Mouse (Mus musculus): Measurements from ENCODE around the gene Rnf121. TPM values are rescaled to one million over a fixed set of nuclear protein-coding genes. Genes with fewer than 3 reads are reported as not detected.

Gene Rnf121
- polyA plus RNA-seq, 1 experiment from 2014 or later, result 29.8 TPM

DNA sequence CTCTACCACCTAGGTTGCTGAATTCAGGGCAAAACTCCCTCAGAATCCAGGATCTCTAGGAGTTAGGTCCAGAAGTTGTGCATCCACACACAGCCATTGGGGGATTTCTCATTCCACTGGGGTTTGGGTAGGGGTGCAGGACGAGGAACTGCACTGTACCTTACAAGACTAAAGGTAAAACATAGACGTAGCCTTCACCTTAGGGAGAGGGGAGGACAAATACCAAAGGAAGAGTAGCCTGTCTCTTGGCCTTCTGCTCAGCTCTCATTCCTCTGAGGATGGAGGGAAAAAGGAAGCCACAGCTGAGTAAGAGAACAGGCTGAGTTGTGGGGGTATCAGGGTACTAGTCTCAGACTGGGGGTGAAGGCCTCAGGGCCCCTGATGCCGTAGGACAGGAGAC lies 46.7 kb downstream of the Rnf121 start, which contains the start of gene Il18bp:
Gene Il18bp (minus strand): TSS at position 101 of the 400 bp plus-strand sequence.
- Histone ChIP-seq H3K9ac (ENCODE audit: low read depth, low read length) (no peak within 1 kb of the TSS), H3K9me3 (ENCODE audit: control insufficient read depth, low read length) (no peaks in the 10 kb centered on the region), H3K27me3 (ENCODE audit: control insufficient read depth, insufficient read depth, low read length) (no peaks in the 10 kb centered on the region), H3K4me2 (replicated peaks; ENCODE audit: low read depth, low read length) (no peak within 1 kb of the TSS), H3K4me3 (ENCODE audit: low read depth, low read length) (no peak within 1 kb of the TSS), H3K27ac (ENCODE audit: low read depth, low read length) (no peak within 1 kb of the TSS), H3K36me3 (ENCODE audit: control insufficient read depth, insufficient read depth, low read length) (peaks cover 10% of the 10 kb centered on the region), H3K4me1 (replicated peaks; ENCODE audit: control insufficient read depth, insufficient read depth, low read length) (no peaks in the 10 kb centered on the region)
- no peak for DNase-seq (ENCODE audit: low spot score)
- no peak for ATAC-seq (ENCODE audit: low FRiP score)
- WGBS, result 92% methylated on average over 3 of the region's 3 CpGs

DNA sequence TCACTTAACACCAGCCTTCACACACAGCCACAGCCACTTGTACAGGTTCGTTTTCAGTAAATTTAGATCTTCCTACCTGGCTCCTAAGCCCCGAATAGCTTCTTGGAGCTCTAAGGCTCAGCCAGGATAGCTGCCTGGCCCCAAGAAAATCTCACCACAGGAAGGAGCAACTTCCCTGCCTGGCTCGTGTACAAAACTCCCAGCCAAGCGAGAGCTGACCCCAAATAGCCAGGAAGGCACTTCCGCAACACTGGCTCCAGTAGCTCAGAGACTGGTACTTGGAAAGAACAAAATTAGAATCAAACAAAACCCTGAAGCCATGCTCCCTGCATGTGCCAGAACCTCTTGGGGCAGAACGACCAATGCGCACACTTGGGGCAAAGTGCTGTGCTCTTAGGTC lies 47.2 kb downstream of the Rnf121 start:
- H3K27ac ChIP-seq (ENCODE audit: low read depth, low read length), result no peak overlapping the region
- H3K4me1 ChIP-seq (replicated peaks; ENCODE audit: control insufficient read depth, insufficient read depth, low read length), result no peaks in the 10 kb centered on the region
- H3K9ac ChIP-seq (ENCODE audit: low read depth, low read length), result no peak overlapping the region
- DNase-seq (ENCODE audit: low spot score) (no peak), ATAC-seq (ENCODE audit: low FRiP score) (no peak)
- H3K27me3 ChIP-seq (ENCODE audit: control insufficient read depth, insufficient read depth, low read length), result no peaks in the 10 kb centered on the region
- no peak overlapping the region for H3K4me3 ChIP-seq (ENCODE audit: low read depth, low read length)
- no peaks in the 10 kb centered on the region for H3K9me3 ChIP-seq (ENCODE audit: control insufficient read depth, low read length)
- 90% methylated on average over 7 of the region's 7 CpGs for WGBS
- no peak overlapping the region for H3K4me2 ChIP-seq (replicated peaks; ENCODE audit: low read depth, low read length)
- peaks cover 14% of the 10 kb centered on the region for H3K36me3 ChIP-seq (ENCODE audit: control insufficient read depth, insufficient read depth, low read length)

DNA sequence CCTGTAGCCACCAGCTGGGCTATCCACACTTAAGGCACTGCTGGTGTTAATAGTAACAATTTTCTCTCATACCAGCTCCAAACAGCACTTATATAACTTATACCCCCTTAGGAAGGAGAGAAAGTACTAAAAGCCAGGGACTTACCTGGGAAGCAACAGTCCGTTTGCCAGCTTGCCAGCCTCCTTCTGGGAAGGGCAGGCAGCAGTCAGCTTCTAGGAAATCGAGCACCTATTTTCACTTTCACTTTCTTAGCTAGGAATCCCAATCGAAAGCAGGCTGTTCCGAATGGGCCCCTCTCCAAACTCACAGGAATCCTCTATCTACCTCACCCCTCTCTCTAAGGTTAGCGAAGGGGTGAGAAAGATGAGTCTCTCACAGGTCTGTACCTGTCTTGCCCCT lies 47.8 kb downstream of the Rnf121 start:
- no peak for ATAC-seq (ENCODE audit: low FRiP score)
- Histone ChIP-seq H3K36me3 (ENCODE audit: control insufficient read depth, insufficient read depth, low read length) (peaks cover 17% of the 10 kb centered on the region), H3K9ac (ENCODE audit: low read depth, low read length) (no peak overlapping the region), H3K4me1 (replicated peaks; ENCODE audit: control insufficient read depth, insufficient read depth, low read length) (no peaks in the 10 kb centered on the region), H3K27me3 (ENCODE audit: control insufficient read depth, insufficient read depth, low read length) (no peaks in the 10 kb centered on the region), H3K4me3 (ENCODE audit: low read depth, low read length) (no peak overlapping the region), H3K9me3 (ENCODE audit: control insufficient read depth, low read length) (no peaks in the 10 kb centered on the region), H3K27ac (ENCODE audit: low read depth, low read length) (no peak overlapping the region), H3K4me2 (replicated peaks; ENCODE audit: low read depth, low read length) (no peak overlapping the region)
- 82% methylated on average over 5 of the region's 5 CpGs for WGBS
- no peak for DNase-seq (ENCODE audit: low spot score)

DNA sequence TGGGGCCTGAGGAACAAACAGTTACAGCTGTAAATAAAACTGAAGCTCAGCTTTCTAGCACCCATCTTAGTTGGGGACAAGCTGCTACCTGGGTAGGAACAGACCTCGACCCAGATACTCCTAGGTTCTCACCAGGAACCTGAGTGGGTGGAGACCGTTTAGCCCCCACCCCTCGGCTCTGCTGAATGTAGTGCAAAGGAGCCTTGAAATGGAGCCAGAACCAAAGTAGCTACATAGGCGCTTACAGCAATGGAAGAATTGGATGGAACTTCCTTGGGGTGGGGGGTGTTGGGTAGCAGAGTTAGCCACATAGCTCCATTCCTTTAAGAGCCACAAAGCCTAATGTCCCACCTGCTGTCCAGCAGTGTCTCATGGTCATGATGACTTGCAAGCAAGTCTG lies 48.3 kb downstream of the Rnf121 start:
- H3K27me3 ChIP-seq (ENCODE audit: control insufficient read depth, insufficient read depth, low read length), result no peaks in the 10 kb centered on the region
- H3K4me3 ChIP-seq (ENCODE audit: low read depth, low read length), result no peak overlapping the region
- ATAC-seq (ENCODE audit: low FRiP score) (no peak), DNase-seq (ENCODE audit: low spot score) (no peak)
- no peak overlapping the region for H3K9ac ChIP-seq (ENCODE audit: low read depth, low read length)
- H3K4me2 ChIP-seq (replicated peaks; ENCODE audit: low read depth, low read length), result no peak overlapping the region
- H3K4me1 ChIP-seq (replicated peaks; ENCODE audit: control insufficient read depth, insufficient read depth, low read length), result no peaks in the 10 kb centered on the region
- H3K27ac ChIP-seq (ENCODE audit: low read depth, low read length), result no peak overlapping the region
- H3K36me3 ChIP-seq (ENCODE audit: control insufficient read depth, insufficient read depth, low read length), result peaks cover 22% of the 10 kb centered on the region
- no peaks in the 10 kb centered on the region for H3K9me3 ChIP-seq (ENCODE audit: control insufficient read depth, low read length)
- 86% methylated on average over 4 of the region's 4 CpGs for WGBS

DNA sequence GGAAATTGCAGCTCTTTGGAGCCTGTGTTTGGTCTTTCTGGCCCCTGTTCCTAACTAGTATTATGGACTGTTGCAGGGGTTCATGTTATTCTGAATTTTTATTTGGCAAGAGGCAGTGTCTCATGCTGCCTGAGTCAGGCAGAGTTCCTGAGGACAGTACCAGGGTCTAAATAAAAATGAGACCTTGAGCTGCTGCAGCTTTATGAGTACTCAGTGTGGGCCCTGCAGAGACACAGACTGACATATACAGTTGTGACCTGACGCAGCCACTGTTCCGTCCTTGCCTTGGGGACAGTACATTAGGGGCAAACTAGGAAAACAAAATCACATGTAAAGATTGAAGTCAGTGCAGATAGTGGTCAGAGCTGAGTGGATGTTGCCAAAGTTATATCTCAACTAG lies 50.3 kb downstream of the Rnf121 start:
- Histone ChIP-seq H3K27ac (ENCODE audit: low read depth, low read length) (no peak overlapping the region), H3K36me3 (ENCODE audit: control insufficient read depth, insufficient read depth, low read length) (peaks cover 25% of the 10 kb centered on the region)
- 95% methylated on average over 2 of the region's 2 CpGs for WGBS

DNA sequence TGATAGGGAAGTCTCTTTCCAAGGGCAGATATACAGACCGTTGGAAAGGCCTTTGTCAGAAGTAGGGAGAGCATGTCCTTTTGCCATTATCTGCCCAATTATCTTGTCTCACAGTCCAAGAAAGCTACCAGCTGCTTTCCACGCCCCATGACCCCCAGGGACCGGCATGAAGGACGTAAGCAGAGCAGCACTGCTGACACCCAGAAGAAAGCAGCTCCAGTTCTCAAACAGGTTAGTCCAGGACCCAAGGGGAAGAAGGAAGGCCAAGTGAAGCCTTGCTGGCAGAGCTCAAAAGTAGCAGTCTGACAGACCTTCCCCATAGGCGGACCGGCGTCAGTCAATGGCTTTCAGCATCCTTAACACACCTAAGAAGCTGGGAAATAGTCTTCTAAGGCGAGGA lies 51.9 kb downstream of the Rnf121 start:
- WGBS, result 91% methylated on average over 8 of the region's 8 CpGs
- H3K4me3 ChIP-seq (ENCODE audit: low read depth, low read length), result no peak overlapping the region
- ATAC-seq (ENCODE audit: low FRiP score) (no peak), DNase-seq (ENCODE audit: low spot score) (no peak)
- H3K9me3 ChIP-seq (ENCODE audit: control insufficient read depth, low read length), result no peaks in the 10 kb centered on the region
- no peaks in the 10 kb centered on the region for H3K27me3 ChIP-seq (ENCODE audit: control insufficient read depth, insufficient read depth, low read length)
- H3K9ac ChIP-seq (ENCODE audit: low read depth, low read length), result no peak overlapping the region
- no peak overlapping the region for H3K27ac ChIP-seq (ENCODE audit: low read depth, low read length)
- H3K4me1 ChIP-seq (replicated peaks; ENCODE audit: control insufficient read depth, insufficient read depth, low read length), result no peaks in the 10 kb centered on the region
- no peak overlapping the region for H3K4me2 ChIP-seq (replicated peaks; ENCODE audit: low read depth, low read length)
- H3K36me3 ChIP-seq (ENCODE audit: control insufficient read depth, insufficient read depth, low read length), result peaks cover 32% of the 10 kb centered on the region

More for the DNA sequence above, 50.3 kb downstream of the Rnf121 start:
- no peak for ATAC-seq (ENCODE audit: low FRiP score)
- Histone ChIP-seq H3K9ac (ENCODE audit: low read depth, low read length) (no peak overlapping the region), H3K4me3 (ENCODE audit: low read depth, low read length) (no peak overlapping the region), H3K9me3 (ENCODE audit: control insufficient read depth, low read length) (no peaks in the 10 kb centered on the region), H3K27me3 (ENCODE audit: control insufficient read depth, insufficient read depth, low read length) (no peaks in the 10 kb centered on the region), H3K4me1 (replicated peaks; ENCODE audit: control insufficient read depth, insufficient read depth, low read length) (no peaks in the 10 kb centered on the region), H3K4me2 (replicated peaks; ENCODE audit: low read depth, low read length) (no peak overlapping the region)
- DNase-seq (ENCODE audit: low spot score), result no peak

DNA sequence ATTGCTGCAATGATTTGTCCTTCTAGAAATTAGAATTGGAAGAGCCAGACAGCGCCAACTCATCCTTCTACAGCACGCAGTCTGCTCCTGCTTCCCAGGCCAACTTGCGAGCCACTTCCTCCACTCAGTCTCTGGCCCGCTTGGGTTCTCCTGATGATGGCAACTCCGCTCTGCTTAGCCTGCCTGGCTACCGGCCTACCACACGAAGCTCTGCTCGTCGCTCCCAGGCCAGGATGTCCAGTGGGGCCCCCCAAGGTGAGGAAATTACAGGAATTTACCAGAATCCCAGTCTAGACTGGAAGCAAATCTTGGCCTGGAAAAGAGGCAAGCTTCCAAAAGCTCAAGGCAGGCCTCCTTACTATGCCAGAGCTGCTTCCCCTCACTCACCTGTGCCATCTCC lies 53.4 kb downstream of the Rnf121 start:
- H3K9ac ChIP-seq (ENCODE audit: low read depth, low read length), result no peak overlapping the region
- H3K4me1 ChIP-seq (replicated peaks; ENCODE audit: control insufficient read depth, insufficient read depth, low read length), result no peaks in the 10 kb centered on the region
- ATAC-seq (ENCODE audit: low FRiP score) (no peak), DNase-seq (ENCODE audit: low spot score) (no peak)
- H3K9me3 ChIP-seq (ENCODE audit: control insufficient read depth, low read length), result no peaks in the 10 kb centered on the region
- H3K4me2 ChIP-seq (replicated peaks; ENCODE audit: low read depth, low read length), result no peak overlapping the region
- no peak overlapping the region for H3K27ac ChIP-seq (ENCODE audit: low read depth, low read length)
- H3K4me3 ChIP-seq (ENCODE audit: low read depth, low read length), result no peak overlapping the region
- peaks cover 36% of the 10 kb centered on the region for H3K36me3 ChIP-seq (ENCODE audit: control insufficient read depth, insufficient read depth, low read length)
- WGBS, result 90% methylated on average over 9 of the region's 9 CpGs
- H3K27me3 ChIP-seq (ENCODE audit: control insufficient read depth, insufficient read depth, low read length), result no peaks in the 10 kb centered on the region

DNA sequence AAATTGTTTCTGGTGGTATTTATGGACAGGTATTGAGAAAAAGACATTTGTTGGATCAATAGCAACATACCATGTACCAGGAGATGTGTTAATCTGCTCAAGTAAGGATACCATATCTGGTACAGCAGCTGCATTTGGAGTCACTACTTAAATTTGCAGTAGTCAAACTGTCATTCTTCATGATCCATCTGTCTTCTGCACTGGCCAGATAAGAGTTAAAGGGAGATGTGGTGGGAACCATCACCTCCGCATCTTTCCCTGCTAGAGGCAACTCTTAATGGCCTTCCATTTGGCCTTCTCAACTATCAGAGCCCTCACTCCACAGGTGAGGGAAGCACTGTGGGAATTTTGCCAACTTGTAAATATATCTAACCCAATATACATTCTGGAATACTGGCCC lies 58.7 kb downstream of the Rnf121 start:
- Histone ChIP-seq H3K4me2 (replicated peaks; ENCODE audit: low read depth, low read length) (no peak overlapping the region), H3K27ac (ENCODE audit: low read depth, low read length) (no peak overlapping the region), H3K9me3 (ENCODE audit: control insufficient read depth, low read length) (no peaks in the 10 kb centered on the region), H3K36me3 (ENCODE audit: control insufficient read depth, insufficient read depth, low read length) (peaks cover 27% of the 10 kb centered on the region), H3K9ac (ENCODE audit: low read depth, low read length) (no peak overlapping the region), H3K4me1 (replicated peaks; ENCODE audit: control insufficient read depth, insufficient read depth, low read length) (no peaks in the 10 kb centered on the region), H3K4me3 (ENCODE audit: low read depth, low read length) (no peak overlapping the region), H3K27me3 (ENCODE audit: control insufficient read depth, insufficient read depth, low read length) (no peaks in the 10 kb centered on the region)
- ATAC-seq (ENCODE audit: low FRiP score) (no peak), DNase-seq (ENCODE audit: low spot score) (no peak)
- 95% methylated on average over 1 of the region's 1 CpGs for WGBS

DNA sequence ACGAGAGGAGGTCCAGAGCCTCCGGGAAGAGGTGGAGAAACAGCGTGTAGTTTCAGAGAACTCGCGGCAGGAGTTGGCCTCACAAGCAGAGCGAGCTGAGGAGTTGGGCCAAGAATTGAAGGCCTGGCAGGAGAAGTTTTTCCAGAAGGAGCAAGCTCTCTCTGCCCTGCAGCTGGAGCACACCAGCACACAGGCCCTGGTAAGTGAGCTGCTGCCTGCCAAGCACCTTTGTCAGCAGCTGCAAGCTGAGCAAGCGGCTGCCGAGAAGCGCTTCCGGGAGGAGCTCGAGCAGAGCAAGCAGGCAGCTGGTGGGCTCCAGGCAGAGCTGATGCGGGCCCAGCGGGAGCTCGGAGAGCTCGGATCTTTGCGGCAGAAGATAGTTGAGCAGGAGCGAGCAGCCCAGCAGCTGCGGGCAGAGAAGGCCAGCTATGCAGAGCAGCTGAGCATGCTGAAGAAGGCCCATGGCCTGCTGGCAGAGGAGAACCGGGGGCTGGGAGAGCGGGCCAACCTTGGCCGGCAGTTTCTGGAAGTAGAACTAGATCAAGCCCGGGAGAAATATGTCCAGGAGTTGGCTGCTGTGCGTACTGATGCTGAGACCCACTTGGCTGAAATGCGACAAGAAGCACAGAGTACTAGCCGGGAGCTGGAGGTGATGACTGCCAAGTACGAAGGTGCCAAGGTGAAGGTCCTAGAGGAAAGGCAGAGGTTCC lies 64.2 kb downstream of the Rnf121 start:
- no peaks in the 10 kb centered on the region for H3K9me3 ChIP-seq (ENCODE audit: control insufficient read depth, low read length)
- no peak overlapping the region for H3K4me3 ChIP-seq (ENCODE audit: low read depth, low read length)
- ATAC-seq (ENCODE audit: low FRiP score) (no peak), DNase-seq (ENCODE audit: low spot score) (no peak)
- 92% methylated on average over 26 of the region's 26 CpGs for WGBS
- no peak overlapping the region for H3K27ac ChIP-seq (ENCODE audit: low read depth, low read length)
- H3K4me1 ChIP-seq (replicated peaks; ENCODE audit: control insufficient read depth, insufficient read depth, low read length), result no peaks in the 10 kb centered on the region
- peaks cover 37% of the 10 kb centered on the region for H3K36me3 ChIP-seq (ENCODE audit: control insufficient read depth, insufficient read depth, low read length)
- no peaks in the 10 kb centered on the region for H3K27me3 ChIP-seq (ENCODE audit: control insufficient read depth, insufficient read depth, low read length)
- no peak overlapping the region for H3K9ac ChIP-seq (ENCODE audit: low read depth, low read length)
- no peak overlapping the region for H3K4me2 ChIP-seq (replicated peaks; ENCODE audit: low read depth, low read length)

Measured in hindbrain, embryonic 11.5 days (tissue).